Mouse (Mus musculus): ENCODE results near the gene Btbd9.

DNA sequence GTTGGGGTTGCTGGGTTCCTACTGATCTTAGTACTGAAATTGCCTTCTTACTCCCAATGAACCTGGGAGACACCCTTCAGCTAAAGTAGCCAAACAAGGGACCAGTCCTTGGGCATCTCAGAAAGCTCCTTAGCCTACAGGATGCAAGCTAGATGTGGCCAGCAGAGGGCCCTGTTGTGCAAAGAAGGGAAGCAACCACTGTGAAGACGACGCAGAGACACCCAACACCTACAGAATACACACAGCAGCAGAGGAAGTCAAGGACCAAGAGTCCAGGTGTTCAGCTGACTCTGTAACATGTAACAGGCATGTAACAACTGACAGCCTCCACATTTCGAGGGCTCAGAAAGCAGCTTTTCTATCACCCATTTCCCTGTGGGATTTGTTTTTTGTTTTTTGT, 16.8 kb downstream of the Btbd9 start:
- no peak for TF ChIP-seq GATA1 (IDR thresholded peaks at IDR 0.05; ENCODE audit: borderline replicate concordance, low read length)
- TF ChIP-seq FLI1 (IDR thresholded peaks at IDR 0.05; ENCODE audit: low read length), result no peak

Measured in megakaryocyte, embryonic 14.5 days (primary cell).